Mouse (Mus musculus) spleen, embryonic (tissue): ENCODE measurements at regions not wholly inside any gene's neighbourhood (a gene's known extent, or its start where the extent isn't known, plus 50 kb on each side); places are given as distances from the start of the nearest gene placed in this dataset.

Experiments
- CTCF ChIA-PET: fragments of 350-600 bp; sonication (Branson Sonifier 250); formaldehyde crosslinking; loops from one replicate; lab custom pipeline; 2022; lab: Charles Lee

- CTCF ChIA-PET = no interaction called here
These were observed 283.9 kb downstream of the 1810013L24Rik start for GRCm38 (mm10) chr16:9113801-9114200.

GRCm38 (mm10) chr16:9115548-9115947 lies 285.6 kb downstream of the 1810013L24Rik start:
- CTCF ChIA-PET = no interaction called here

GRCm38 (mm10) chr16:9121581-9121980 lies 291.7 kb downstream of the 1810013L24Rik start:
- CTCF ChIA-PET = no interaction called here

GRCm38 (mm10) chr16:9132113-9132512 lies 302.2 kb downstream of the 1810013L24Rik start:
- CTCF ChIA-PET = no interaction called here

- CTCF ChIA-PET = no interaction called here
These were observed 302.9 kb downstream of the 1810013L24Rik start for GRCm38 (mm10) chr16:9132778-9133177.

GRCm38 (mm10) chr16:9135377-9135776 lies 305.5 kb downstream of the 1810013L24Rik start:
- CTCF ChIA-PET = no interaction called here

- CTCF ChIA-PET = no interaction called here
These were observed 308.8 kb downstream of the 1810013L24Rik start for GRCm38 (mm10) chr16:9138552-9139224.

- CTCF ChIA-PET = no interaction called here
These were observed 309.5 kb downstream of the 1810013L24Rik start for GRCm38 (mm10) chr16:9139405-9139804.

GRCm38 (mm10) chr16:9149209-9150135 lies 319.6 kb downstream of the 1810013L24Rik start:
- CTCF ChIA-PET = no interaction called here

GRCm38 (mm10) chr16:9151936-9152335 lies 322.0 kb downstream of the 1810013L24Rik start:
- CTCF ChIA-PET = no interaction called here

GRCm38 (mm10) chr16:9153501-9153900 lies 323.6 kb downstream of the 1810013L24Rik start:
- CTCF ChIA-PET = no interaction called here

GRCm38 (mm10) chr16:9165763-9166310 lies 335.9 kb downstream of the 1810013L24Rik start:
- CTCF ChIA-PET = no interaction called here

GRCm38 (mm10) chr16:9176402-9176801 lies 346.5 kb downstream of the 1810013L24Rik start:
- CTCF ChIA-PET = no interaction called here

- CTCF ChIA-PET = no interaction called here
These were observed 365.9 kb downstream of the 1810013L24Rik start for GRCm38 (mm10) chr16:9195821-9196220.

- CTCF ChIA-PET = no interaction called here
These were observed 369.1 kb downstream of the 1810013L24Rik start for GRCm38 (mm10) chr16:9198903-9199532.

GRCm38 (mm10) chr16:9208602-9209001 lies 378.7 kb downstream of the 1810013L24Rik start:
- CTCF ChIA-PET = no interaction called here

- CTCF ChIA-PET = no interaction called here
These were observed 381.6 kb downstream of the 1810013L24Rik start for GRCm38 (mm10) chr16:9211485-9211884.

- CTCF ChIA-PET = no interaction called here
These were observed 385.2 kb downstream of the 1810013L24Rik start for GRCm38 (mm10) chr16:9215131-9215530.

- CTCF ChIA-PET = no interaction called here
These were observed 387.5 kb downstream of the 1810013L24Rik start for GRCm38 (mm10) chr16:9217361-9217760.

GRCm38 (mm10) chr16:9230178-9230577 lies 400.3 kb downstream of the 1810013L24Rik start:
- CTCF ChIA-PET = no interaction called here

- CTCF ChIA-PET = no interaction called here
These were observed 412.2 kb downstream of the 1810013L24Rik start for GRCm38 (mm10) chr16:9242099-9242498.

GRCm38 (mm10) chr16:9247198-9247597 lies 417.3 kb downstream of the 1810013L24Rik start:
- CTCF ChIA-PET = no interaction called here
